Mouse (Mus musculus) kidney, adult 8-10 months (tissue): ENCODE measurements around the gene Clrn3.

Experiments used
- DNase-seq, 2 experiments: peaks; one replicate each; pipeline ENCODE4 v3.0.0; 2022

Gene Clrn3

DNA sequence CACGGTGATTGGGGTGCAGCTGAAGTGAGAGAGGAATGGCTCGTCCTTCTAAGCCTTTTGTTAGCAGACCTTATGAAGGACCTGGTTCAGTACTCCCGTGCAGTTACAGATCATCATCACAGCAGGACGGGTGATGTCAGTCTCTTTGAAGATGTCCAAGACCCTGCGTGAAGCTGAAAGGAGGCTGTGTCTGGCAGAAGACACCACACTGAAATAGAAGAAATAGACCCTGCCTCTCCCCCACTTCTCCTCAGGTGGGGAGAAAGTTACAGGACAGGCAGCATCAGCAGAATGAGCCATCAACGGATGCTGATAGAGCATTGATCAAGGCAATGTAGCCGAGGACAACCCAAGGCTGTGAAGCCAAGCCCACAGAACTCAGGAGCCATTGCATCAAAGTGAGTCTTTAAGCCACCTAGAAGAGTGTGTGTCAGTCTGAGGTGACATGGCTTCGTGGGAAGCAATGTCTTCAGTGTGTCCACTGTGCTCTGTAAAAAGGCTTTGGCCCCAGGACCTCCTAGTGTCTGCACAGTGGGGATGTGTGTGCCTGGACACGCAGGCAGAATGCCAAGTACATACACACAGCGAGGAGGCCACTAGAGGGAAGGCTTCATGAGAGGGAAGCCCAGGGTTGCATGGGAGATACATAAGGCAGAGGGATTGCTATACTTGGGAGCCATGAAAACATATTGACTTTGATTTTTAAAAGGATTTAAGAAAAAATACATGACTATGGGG lies 41.6 kb downstream of the Clrn3 start:
- DNase-seq: no peak

DNA sequence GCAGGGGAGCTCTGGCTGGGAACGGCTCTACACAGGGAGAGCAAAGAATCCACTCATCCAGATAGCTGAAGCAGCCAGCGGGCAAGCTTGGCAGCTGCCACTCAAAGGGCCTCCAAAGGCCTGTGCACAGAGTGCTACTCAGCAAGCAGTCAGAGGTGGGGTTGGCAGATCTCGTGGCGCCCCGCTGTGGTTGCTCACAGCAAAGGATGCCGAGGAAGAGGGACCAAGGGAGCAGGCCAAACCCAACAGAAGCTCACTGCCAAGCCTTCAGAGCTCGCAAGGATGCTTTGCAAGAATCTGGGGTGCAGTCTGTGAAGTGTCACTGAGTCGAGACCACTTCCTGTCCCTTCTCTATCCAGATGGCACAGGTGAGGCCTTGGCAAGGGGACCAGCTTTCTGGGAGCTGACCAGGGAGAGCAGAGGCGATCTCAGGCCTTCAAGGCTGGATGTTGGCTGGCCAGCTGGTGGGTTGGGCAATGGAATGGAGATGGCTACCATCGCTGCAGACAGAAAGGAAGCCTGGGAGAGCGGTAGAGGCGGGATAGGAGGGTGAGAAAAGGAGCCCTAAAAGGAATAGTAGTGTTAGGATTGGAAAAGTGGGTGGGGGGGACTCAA lies 42.6 kb downstream of the Clrn3 start:
- no peak for DNase-seq

DNA sequence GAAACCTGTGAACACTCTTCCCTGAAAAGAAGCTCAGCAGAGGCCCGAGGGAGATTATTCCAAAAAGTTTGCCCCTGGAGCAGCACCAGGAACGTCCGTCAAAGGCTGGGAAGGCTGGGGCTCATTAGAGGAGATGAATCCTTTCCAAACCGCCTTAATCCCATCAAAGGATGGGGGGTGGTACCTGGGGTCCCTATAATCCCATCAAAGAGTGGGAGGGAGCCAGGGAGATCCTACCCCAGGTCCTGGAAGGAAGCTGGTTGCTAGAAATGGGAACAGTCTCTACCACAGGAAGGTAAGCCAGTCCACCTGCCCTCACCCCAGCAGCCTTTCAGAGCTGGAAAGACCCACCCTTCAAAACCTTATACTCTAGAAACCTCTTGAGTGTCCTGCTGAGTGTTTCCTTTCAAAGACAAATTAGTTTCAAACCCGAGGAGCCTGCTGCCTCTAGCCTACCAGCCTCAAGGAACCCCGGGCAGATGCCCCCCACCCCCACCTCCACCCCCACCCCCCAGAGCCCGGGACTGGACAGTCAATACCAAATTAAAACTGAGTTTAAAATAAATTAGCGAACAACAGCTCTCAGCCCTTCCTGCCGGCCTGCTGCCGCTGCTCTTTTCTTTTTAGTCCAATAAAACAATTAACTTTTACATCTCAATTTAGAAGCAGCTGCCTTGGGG lies 43.2 kb downstream of the Clrn3 start:
- no peak for DNase-seq

DNA sequence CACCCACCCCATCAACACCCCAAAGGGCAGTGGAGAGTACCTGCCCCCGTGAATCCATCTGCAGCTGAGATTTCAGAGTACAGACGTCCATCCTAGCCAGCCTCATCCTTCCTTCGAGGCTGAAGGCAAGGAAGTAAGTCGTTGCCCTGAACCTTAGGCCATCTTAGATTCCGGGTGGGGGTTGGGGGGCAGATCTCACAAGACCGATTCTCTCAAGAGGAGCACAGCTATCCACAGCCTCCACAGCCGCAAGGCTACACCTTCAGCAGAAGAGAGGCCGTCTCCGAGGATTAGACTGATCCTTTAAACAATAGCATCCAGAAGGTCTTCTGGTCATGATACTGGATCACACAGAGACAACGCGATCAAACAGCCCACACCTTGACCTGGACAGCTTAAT lies 44.1 kb downstream of the Clrn3 start:
- DNase-seq: no peak

DNA sequence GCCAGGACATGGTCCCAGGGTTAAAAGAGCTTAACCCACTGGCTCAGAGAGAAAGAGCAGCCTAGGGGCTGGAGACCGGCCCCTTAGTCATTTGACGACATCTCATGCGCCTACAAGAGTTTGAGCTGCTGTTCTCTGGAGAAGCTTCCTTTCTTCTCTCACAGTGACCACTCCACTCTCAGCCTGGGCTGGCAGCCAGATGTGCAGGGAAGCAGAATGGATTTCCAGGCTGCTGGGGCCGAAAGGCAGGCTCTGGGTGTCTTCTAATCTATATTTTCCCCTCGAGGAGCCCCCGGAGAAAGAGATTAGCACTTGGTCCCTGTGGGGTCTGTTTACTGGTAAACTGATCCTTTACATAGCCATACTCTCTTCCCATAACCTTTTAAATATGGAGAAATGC lies 44.7 kb downstream of the Clrn3 start:
- no peak for DNase-seq

DNA sequence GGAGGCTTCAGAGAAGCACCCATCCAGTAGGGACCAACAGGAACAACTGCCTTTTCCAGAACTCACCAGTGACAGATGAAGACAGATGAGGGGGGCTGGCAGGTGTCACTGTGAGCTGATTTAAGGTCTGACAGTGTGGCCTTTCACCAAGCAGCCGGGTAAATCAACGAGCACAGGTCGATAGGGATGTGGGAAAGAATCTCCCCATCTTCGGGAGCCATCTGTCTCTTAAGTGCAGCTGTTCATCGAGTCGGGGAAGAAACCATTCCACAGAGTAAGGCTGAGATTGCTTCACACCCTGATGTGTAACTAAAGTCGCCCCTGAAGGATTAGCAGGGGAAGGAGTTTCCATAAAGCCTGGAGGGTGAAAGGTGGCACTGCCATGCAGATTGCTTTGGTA lies 47.3 kb downstream of the Clrn3 start:
- no peak for DNase-seq

DNA sequence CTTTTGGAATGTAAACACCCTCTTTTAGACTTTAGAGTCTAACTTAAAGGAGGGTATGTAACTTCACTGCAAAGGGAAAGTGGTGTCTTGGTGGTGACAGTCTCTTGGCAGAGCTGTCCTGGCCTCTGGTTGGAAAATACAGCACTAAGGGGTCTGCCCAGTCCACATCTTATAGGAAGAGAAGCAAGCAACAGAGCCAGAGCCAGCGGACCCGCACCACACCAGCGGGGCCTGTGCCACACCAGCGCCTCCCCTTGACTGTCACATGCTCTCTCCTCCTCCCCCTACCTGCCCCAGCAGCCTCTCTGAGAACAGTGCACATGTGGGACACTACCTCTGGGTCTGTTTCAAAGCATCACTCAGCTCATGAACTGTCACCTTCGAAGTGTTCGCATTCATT lies 48.5 kb downstream of the Clrn3 start:
- no peak for DNase-seq

DNA sequence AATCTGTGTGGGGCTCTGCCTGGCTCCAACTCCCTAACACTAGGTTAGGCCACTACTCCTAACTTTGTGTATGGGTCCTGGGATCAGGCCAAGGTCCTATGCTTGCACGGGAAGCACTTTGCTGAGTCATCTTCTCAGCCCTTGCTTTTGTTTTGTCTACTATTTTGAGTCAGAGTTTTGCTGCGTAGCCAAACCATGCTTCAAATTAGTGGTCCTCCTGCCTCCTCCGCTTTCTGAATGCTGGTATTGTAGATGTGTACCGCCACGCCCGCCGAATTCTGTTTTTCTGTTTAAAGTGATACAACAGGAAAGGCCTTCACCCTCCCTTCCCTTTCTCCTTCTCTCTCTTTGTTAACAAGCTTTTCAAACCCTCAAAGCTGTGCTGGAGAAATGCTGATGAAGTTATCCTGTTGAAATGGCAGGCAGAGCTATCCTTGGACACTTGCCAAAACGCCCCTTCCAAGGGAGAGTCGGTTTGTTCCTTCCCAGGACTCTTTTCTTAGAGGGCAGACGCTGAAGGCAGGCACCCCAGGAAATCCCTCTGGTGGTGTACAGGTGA lies 49.1 kb downstream of the Clrn3 start:
- DNase-seq: no peak

DNA sequence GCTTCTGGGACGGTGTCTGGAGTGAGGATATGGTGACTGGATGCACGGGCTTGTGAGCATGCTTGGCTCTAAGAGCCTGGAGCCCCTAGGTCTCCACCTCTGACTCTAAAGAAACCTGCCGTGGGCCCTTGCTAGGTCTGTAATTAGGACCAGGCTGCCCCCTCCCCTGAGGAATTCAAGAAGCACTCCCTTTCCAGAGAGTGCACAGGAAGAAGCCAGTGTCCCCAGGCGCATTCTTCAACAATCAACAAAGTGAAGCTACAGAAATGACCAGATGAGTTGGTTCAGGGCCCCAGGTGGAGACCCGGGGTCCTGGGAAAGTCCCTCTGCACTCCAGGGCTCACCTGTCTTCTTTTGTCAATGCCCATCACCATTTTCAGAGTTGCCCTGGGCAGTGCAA lies 51.2 kb downstream of the Clrn3 start:
- DNase-seq: no peak

DNA sequence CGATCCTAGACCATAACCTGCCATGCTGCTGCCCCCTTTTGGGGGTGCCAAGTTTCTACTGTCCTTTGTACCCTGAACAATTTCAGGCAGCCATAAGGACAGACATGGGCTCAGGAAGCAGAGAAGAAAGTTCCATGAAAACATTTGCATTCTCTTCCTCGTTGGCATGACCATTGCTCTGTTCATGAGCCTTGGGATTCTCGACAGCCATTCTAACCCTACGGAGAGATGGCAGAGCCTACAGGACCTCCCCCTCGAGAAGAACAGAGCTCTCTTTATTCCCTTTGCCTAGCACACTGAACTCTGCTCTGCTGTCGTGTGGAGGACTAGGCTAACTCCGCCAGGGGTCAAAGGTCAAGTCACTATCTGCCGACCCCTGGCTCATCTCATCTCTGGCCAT lies 52.5 kb downstream of the Clrn3 start:
- no peak for DNase-seq

DNA sequence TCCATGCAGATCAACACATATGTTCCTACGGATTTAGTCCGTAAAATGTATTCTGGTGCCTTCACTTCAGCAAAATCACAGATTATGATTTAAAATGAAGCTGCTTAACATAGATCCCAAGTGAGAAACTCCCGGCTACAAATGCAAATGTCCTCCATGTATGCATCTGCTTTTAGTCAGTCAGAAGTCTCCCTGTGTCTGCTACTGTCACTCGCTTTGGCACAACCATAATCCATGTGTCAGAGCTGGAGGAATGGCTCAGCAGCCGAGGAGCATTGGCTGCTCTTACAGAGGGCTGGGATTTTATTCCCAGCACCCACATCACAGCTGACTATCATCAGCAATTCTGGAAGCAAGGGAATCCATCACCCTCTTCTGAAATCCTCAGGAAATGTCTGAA lies 58.1 kb downstream of the Clrn3 start:
- no peak for DNase-seq

DNA sequence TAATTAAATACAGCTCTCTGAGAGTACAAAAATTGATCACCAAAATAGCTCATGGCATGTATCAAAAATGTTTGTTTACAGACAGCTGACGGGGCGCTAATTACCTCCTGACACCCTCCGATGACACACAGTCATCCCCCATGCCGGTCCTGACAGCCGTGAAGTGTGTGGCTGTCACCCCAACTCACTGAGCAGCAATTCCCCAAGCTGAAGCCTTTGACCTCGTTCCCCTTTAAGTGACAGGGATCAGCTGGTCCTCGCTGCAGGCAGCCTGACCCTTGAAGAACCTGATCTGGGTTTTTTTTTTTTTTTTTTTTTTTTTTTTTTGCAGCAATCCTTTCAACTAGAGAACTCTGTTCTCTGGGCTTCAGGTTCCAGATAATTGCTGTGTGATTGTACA lies 59.8 kb downstream of the Clrn3 start:
- DNase-seq: no peak

DNA sequence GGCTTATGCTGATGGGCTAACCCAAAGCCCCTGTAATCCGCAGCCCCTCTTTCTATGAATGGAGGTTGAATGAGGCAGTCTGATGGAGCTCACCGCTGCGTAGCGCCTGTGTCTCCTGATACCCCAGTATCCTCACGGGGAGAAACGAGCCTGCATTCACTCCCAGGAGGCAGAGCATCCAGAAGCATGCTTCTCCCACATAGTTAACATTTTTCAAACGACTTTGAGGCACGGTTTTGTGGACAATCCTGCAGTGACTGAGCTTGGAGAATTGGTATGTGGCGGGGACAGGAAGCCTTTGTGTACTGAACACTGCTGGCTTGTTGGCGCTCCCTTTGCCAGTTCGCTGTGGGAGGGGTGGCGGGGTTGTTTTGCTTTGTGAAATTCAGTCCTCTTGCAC lies 63.2 kb downstream of the Clrn3 start:
- DNase-seq: no peak

DNA sequence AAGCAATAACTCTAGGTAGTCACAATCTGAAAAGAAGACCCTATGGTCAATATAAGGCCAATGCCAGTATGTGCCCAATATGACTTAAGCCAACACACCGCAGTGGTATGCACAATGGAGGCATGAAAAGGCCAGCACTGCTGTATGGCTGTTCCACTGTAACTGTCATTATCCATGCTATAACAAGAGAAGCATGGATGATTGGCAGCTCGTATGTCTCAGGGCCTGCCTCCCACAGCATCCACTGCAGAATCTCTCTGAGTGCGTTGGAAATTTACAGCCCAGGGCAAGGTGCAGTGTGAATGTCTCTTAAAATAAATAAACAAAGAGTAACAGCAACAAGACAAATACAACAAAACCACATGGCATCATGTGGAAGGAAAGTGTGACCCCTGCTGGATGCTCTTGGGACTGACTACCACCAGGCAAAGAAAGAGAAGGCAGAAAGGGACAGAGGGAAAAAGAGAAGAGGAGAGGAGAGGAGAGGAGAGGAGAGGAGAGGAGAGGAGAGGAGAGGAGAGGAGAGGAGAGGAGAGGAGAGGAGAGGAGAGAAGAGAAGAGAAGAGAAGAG lies 63.7 kb downstream of the Clrn3 start:
- peak; percentile 23 to 53 for DNase-seq
